Mouse (Mus musculus): ENCODE measurements around the gene Zfyve1.

- TF ChIP-seq POLR2A (IDR thresholded peaks at IDR 0.05; ENCODE audit: insufficient read depth, low read length) (no peak), EP300 (IDR thresholded peaks at IDR 0.05; ENCODE audit: insufficient read depth, low read depth, low read length) (no peak), CTCF (IDR thresholded peaks at IDR 0.05; ENCODE audit: low read depth, low read length) (no peak)
These were observed 43.2 kb downstream of the Zfyve1 start for GRCm38 (mm10) chr12:83553816-83554215.
